Mouse (Mus musculus) neural tube, embryonic 14.5 days (tissue): ENCODE results near the gene Smarce1. TPM values are rescaled to one million over a fixed set of nuclear protein-coding genes. Genes with fewer than 3 reads are reported as not detected.

Source experiments
- ATAC-seq: fragments of 200-750 bp; cut with Nextera tagmentation; 2 replicates; pipeline ENCODE4 v1.8.0; 2017; ENCODE audit warnings: low read depth, mild to moderate bottlenecking, moderate TSS enrichment, moderate library complexity
- H3K27ac ChIP-seq: fragments of 300-500 bp; sonication (generic); 2 replicates; pipeline ENCODE4 v1.5.1; 2014; ENCODE audit warnings: low read depth, mild to moderate bottlenecking, control low read depth, low read length, moderate library complexity, mixed read lengths
- H3K27me3 ChIP-seq: fragments of 300-500 bp; sonication (generic); 2 replicates; pipeline ENCODE4 v1.6.1; 2014; ENCODE audit warnings: low read length; ENCODE audit not compliant: control insufficient read depth, insufficient read depth
- H3K36me3 ChIP-seq: fragments of 300-500 bp; sonication (generic); 2 replicates; pipeline ENCODE4 v1.6.1; 2014; ENCODE audit warnings: low read length, mixed read lengths; ENCODE audit not compliant: control insufficient read depth, insufficient read depth
- H3K4me1 ChIP-seq: fragments of 300-500 bp; sonication (generic); 2 replicates; pipeline ENCODE4 v1.6.1; 2014; ENCODE audit warnings: low read length; ENCODE audit not compliant: control insufficient read depth, insufficient read depth
- H3K4me2 ChIP-seq: fragments of 300-500 bp; sonication (generic); 2 replicates; pipeline ENCODE4 v1.6.1; 2014; ENCODE audit warnings: mild to moderate bottlenecking, low read depth, low read length, control low read depth
- H3K4me3 ChIP-seq: fragments of 300-500 bp; sonication (generic); 2 replicates; pipeline ENCODE4 v1.5.1; 2014; ENCODE audit warnings: low read depth, low read length, control low read depth, mixed read lengths
- H3K9ac ChIP-seq: fragments of 300-500 bp; sonication (generic); replicated peaks from 2 replicates; pipeline ENCODE4 v1.6.1; 2014; ENCODE audit warnings: low read depth, mild to moderate bottlenecking, control low read depth, low read length, mixed read lengths
- H3K9me3 ChIP-seq: fragments of 300-500 bp; sonication (generic); 2 replicates; pipeline ENCODE4 v1.6.1; 2016; ENCODE audit warnings: low read length; ENCODE audit not compliant: control insufficient read depth
- WGBS: fragments of 180-500 bp; shearing (Covaris S2); extraction: QIAGEN DNeasy Blood & Tissue Kit; methylation state at CpG from one replicate; pipeline ENCODE4 v1.1.7; 2014; 5-methylcytosine and 5-hydroxymethylcytosine counted together
- polyA plus RNA-seq: library from polyadenylated mRNA; unstranded; fragments of >200 nt; fragmentation: Nextera tagmentation; extraction: Ambion mirVana; gene quantifications from 2 replicates; pipeline ENCODE4 v1.2.1, GENCODE M21; 2014

Smarce1 gene
- polyA plus RNA-seq, 1 experiment from 2014 or later: 155 TPM

DNA sequence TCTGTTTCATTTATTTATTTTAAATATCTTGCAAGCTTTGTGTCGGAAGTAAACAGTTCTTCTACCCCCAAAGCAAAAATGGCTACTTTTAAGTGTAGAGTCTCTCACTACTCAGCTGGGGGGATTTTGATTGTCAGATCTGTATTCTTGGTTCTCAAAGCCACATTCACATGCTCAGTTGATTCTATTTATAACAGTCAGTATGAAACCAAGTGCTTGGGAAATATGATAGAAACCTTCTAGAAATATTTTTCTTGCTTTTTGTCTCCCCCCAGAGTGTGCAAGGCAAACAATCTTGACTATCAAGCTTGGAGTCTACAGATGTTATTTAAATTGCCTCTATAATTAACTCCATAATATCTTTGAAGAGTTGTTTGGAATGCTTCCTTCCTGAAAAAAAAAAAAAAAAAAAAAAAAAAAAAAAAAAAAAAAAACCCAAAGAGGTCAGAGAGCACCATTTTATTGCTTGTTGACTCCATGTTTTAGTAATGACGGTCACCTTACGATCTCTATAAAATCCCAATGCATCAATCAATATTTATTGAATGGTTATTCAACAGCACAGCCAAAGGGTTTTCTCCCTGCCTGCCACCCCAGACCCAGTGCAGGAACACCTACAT is 12.5 kb upstream of the Smarce1 start:
- Histone ChIP-seq H3K9ac (peak overlapping the region; percentile 53), H3K27me3 (no peaks in the 10 kb centered on the region), H3K4me2 (peak overlapping the region; percentile 46), H3K9me3 (no peaks in the 10 kb centered on the region), H3K27ac (peak overlapping the region; percentile 70), H3K4me1 (no peaks in the 10 kb centered on the region), H3K4me3 (peak overlapping the region; percentile 39), H3K36me3 (no peaks in the 10 kb centered on the region)
- no peak for ATAC-seq
- 38% methylated on average over 3 of the region's 3 CpGs for WGBS

DNA sequence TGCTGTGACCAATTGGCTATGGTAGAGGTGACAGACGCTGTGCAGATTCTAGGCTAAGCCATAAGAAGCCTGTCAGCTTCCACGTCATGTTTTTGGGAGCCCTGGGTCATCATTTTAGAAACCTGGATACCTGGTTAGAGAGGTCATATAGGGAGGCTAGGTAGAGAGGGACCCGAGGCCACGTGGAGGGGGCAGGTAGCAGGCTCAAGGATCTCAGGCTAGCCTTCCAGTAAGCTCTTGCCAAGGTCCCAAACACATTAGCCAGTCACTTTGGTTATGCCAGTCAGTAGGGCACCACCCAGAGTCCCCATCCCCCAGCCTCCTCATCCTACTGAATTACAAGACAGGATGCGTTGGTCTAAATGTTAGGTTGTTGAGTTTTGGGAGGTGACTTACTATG is 11.2 kb upstream of the Smarce1 start:
- no peak overlapping the region for H3K4me2 ChIP-seq
- no peaks in the 10 kb centered on the region for H3K4me1 ChIP-seq
- H3K4me3 ChIP-seq: no peak overlapping the region
- H3K36me3 ChIP-seq: no peaks in the 10 kb centered on the region
- no peaks in the 10 kb centered on the region for H3K9me3 ChIP-seq
- no peak for ATAC-seq
- no peaks in the 10 kb centered on the region for H3K27me3 ChIP-seq
- no peak overlapping the region for H3K27ac ChIP-seq
- 69% methylated on average over 5 of the region's 5 CpGs for WGBS
- H3K9ac ChIP-seq: no peak overlapping the region

DNA sequence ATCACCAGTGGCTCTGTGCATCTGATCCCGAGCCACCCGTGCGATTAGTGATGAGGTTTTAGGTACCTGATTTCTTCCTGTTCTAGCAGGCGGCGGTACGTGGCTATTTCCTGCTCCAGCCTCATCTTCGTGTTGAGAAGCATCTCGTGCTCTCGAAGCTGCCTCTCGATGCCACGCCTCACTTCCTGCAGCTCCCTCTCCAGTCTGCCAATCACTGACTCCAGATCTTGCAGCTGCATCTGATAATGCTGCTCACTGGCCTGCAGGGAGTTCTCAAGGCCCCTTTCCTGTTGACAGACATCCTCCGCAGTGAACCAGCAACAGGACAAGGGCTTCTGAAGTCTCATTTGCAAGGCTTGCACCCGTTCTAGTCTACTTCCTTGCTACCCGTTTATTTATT is 7.7 kb upstream of the Smarce1 start:
- H3K4me1 ChIP-seq: no peaks in the 10 kb centered on the region
- H3K27ac ChIP-seq: no peak overlapping the region
- no peak overlapping the region for H3K9ac ChIP-seq
- H3K9me3 ChIP-seq: no peaks in the 10 kb centered on the region
- H3K36me3 ChIP-seq: no peaks in the 10 kb centered on the region
- WGBS: 74% methylated on average over 14 of the region's 14 CpGs
- H3K4me3 ChIP-seq: no peak overlapping the region
- no peak for ATAC-seq
- no peak overlapping the region for H3K4me2 ChIP-seq
- no peaks in the 10 kb centered on the region for H3K27me3 ChIP-seq

- Histone ChIP-seq H3K9ac (peak overlapping the region; percentile 99), H3K27ac (peak overlapping the region; percentile 99), H3K4me3 (peak overlapping the region; percentile 90), H3K4me2 (peak overlapping the region; percentile 73), H3K9me3 (no peaks in the 10 kb centered on the region), H3K27me3 (no peaks in the 10 kb centered on the region), H3K4me1 (peaks cover 24% of the 10 kb centered on the region), H3K36me3 (0 out of 2 replicates have a peak, but pooled peaks cover 9% of the 10 kb centered on the region)
- ATAC-seq: no peak
- WGBS: 31% methylated on average over 15 of the region's 15 CpGs
Observed at GRCm38 (mm10) chr11:99231049-99231816, 416 bp upstream of the Smarce1 start.

GRCm38 (mm10) chr11:99229641-99230260 is 1.1 kb downstream of the Smarce1 start:
- Histone ChIP-seq H3K27ac (peak overlapping the region; percentile 99), H3K4me2 (peak overlapping the region; percentile 73), H3K36me3 (peaks cover 17% of the 10 kb centered on the region; the same call in 1 of the 2 replicates), H3K27me3 (no peaks in the 10 kb centered on the region), H3K9ac (peak overlapping the region; percentile 99), H3K4me1 (peaks cover 25% of the 10 kb centered on the region), H3K4me3 (peak overlapping the region; percentile 90), H3K9me3 (no peaks in the 10 kb centered on the region)
- peak; percentile 55 for ATAC-seq
- under 1% methylated on average over 31 of the region's 31 CpGs for WGBS

DNA sequence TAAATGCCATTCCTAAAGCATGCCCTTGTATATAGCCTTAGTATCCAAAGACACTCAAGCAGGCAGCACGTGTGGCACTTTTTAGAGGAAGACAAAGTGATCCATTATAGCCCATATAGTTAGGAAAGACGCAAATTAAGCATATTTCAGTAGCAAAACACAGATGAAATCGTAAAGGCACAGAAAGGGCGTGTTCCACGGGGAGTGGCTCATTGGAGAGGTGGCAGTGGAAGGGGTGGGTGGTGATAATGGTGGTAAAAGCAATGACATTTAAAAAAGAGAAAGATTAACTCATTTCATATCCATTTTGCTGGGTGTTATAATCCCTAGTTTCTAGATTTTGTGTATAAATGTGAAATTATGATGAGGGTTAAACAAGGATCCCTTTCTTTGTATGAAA is 4.5 kb downstream of the Smarce1 start:
- WGBS: 87% methylated on average over 5 of the region's 5 CpGs
- peaks cover 20% of the 10 kb centered on the region for H3K4me1 ChIP-seq
- H3K9me3 ChIP-seq: no peaks in the 10 kb centered on the region
- H3K4me3 ChIP-seq: no peak overlapping the region
- peaks cover 28% of the 10 kb centered on the region; the same call in 1 of the 2 replicates for H3K36me3 ChIP-seq
- no peak overlapping the region for H3K4me2 ChIP-seq
- H3K9ac ChIP-seq: no peak overlapping the region
- H3K27me3 ChIP-seq: no peaks in the 10 kb centered on the region
- no peak for ATAC-seq
- H3K27ac ChIP-seq: no peak overlapping the region

DNA sequence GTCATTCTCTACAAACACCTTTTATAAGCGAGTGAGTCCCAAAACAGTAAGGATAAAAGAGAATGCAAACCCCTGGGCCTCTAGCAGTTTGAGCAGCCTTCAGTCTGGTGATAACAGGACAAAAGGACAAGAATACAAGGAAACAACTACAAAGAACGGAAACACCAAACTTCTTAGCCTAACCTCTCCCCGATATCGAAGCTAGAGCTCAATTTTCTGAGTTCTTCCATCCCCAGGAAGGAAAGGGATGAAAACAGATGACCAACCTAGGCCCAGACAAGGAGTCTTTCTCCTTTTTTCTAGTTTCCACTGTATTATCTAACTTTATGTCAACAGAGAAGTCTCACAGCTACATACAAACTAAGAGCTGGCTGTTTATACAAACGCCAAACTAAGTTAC is 7.5 kb downstream of the Smarce1 start:
- H3K9me3 ChIP-seq: no peaks in the 10 kb centered on the region
- H3K36me3 ChIP-seq: peaks cover 45% of the 10 kb centered on the region
- no peak overlapping the region for H3K9ac ChIP-seq
- H3K4me2 ChIP-seq: no peak overlapping the region
- H3K4me3 ChIP-seq: no peak overlapping the region
- 88% methylated on average over 5 of the region's 5 CpGs for WGBS
- no peak overlapping the region for H3K27ac ChIP-seq
- no peaks in the 10 kb centered on the region for H3K27me3 ChIP-seq
- peaks cover 12% of the 10 kb centered on the region for H3K4me1 ChIP-seq
- no peak for ATAC-seq

DNA sequence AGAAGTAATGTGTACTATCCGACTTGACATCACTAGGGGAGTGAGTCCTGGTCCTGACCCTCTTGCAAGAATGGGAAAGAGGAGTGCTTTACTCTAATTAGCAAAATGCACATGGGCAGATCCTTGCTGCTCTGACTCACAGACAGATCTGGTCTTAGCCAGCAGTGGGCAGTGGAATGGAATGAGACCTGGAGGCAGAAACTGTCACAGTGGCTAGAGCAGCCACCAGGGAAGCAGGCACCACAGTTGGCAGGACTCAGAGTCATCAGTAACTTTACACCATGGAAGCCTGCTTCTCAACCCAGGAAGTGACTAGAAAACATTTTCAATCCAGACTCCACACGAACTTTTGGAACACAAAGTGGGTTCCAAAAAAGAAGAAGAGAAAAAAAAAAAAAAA is 9.0 kb downstream of the Smarce1 start:
- H3K27ac ChIP-seq: no peak overlapping the region
- H3K9me3 ChIP-seq: no peaks in the 10 kb centered on the region
- H3K4me2 ChIP-seq: no peak overlapping the region
- WGBS: 83% methylated on average over 2 of the region's 2 CpGs
- no peak overlapping the region for H3K9ac ChIP-seq
- H3K4me1 ChIP-seq: peaks cover 3% of the 10 kb centered on the region; the same call in 1 of the 2 replicates
- peaks cover 53% of the 10 kb centered on the region for H3K36me3 ChIP-seq
- H3K4me3 ChIP-seq: no peak overlapping the region
- no peak for ATAC-seq
- H3K27me3 ChIP-seq: no peaks in the 10 kb centered on the region
